Mouse (Mus musculus): ENCODE measurements around the gene Erf. TPM values are rescaled to one million over a fixed set of nuclear protein-coding genes. Genes with fewer than 3 reads are reported as not detected.

Erf gene
- polyA plus RNA-seq, 1 experiment from 2014 or later: 22.6 TPM

DNA sequence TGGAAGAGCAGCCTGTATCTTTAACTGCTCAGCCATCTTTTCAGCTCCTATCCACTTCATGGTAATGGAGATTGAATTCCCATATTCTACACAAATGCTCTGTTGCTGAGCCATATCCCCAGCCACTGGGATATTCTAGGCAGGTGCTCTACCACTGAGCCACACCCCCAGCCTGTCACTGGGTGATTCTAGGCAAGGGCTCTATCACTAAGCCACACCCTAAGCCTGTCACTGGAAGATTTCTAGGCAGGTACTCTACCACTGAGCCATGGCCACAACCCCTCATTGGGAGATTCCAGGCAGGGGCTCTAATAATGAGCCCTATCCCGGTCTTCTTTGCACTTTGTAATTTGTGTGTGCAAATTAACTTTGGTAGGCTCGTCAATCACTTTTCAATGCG is 55.4 kb downstream of the Erf start:
- Histone ChIP-seq H3K36me3 (replicated peaks; ENCODE audit: control insufficient read depth, insufficient read depth, low read depth, low read length) (no peaks in the 10 kb centered on the region), H3K27me3 (ENCODE audit: control insufficient read depth, insufficient read depth, low read length) (no peaks in the 10 kb centered on the region), H3K9ac (replicated peaks; ENCODE audit: low read length) (no peak overlapping the region), H3K9me3 (replicated peaks; ENCODE audit: control insufficient read depth, low read length) (no peaks in the 10 kb centered on the region), H3K4me3 (ENCODE audit: low read depth, low read length) (no peak overlapping the region), H3K27ac (replicated peaks; ENCODE audit: low read depth, low read length) (no peak overlapping the region), H3K4me1 (ENCODE audit: control insufficient read depth, insufficient read depth, low read length) (no peaks in the 10 kb centered on the region), H3K4me2 (ENCODE audit: low read depth, low read length) (no peak overlapping the region)
- WGBS: 72% methylated on average over 3 of the region's 3 CpGs
- ATAC-seq (replicated peaks; ENCODE audit: insufficient number of reproducible peaks, low FRiP score, low TSS enrichment, low read depth) (no peak), DNase-seq (ENCODE audit: low spot score) (no peak)

Small RNAs within 50 kb of the gene (microRNA-seq; reads per million reads assigned to microRNA genes)
- not detected for gene Mir7048 (ENCODE audit: borderline number of aligned reads)

Other genes starting within 250 kb of the Erf start
- 6.8 and 8.5 TPM in 2 replicates for gene Atp1a3, start 244.8 kb downstream of the Erf start, polyA plus RNA-seq (2014; fragmentation: Nextera tagmentation; extraction: Ambion mirVana)
- 5.7 and 7.5 TPM in 2 replicates for gene Grik5, start 178.4 kb downstream of the Erf start, polyA plus RNA-seq (2014; fragmentation: Nextera tagmentation; extraction: Ambion mirVana)
- gene Zfp574, start 178.2 kb downstream of the Erf start, polyA plus RNA-seq (2014; fragmentation: Nextera tagmentation; extraction: Ambion mirVana): 17.2 and 22.0 TPM in 2 replicates
- 4.2 and 9.8 TPM in 2 replicates for gene Pou2f2, start 71.0 kb downstream of the Erf start, polyA plus RNA-seq (2014; fragmentation: Nextera tagmentation; extraction: Ambion mirVana)
- 7.7 and 7.9 TPM in 2 replicates for gene Dedd2, start 30.1 kb downstream of the Erf start, polyA plus RNA-seq (2014; fragmentation: Nextera tagmentation; extraction: Ambion mirVana)
- 2.5 and 3.5 TPM in 2 replicates for gene Zfp526, start 29.3 kb downstream of the Erf start, polyA plus RNA-seq (2014; fragmentation: Nextera tagmentation; extraction: Ambion mirVana)
- 12.6 and 15.7 TPM in 2 replicates for gene Gsk3a, start 12.9 kb downstream of the Erf start, polyA plus RNA-seq (2014; fragmentation: Nextera tagmentation; extraction: Ambion mirVana)
- 26.6 and 27.0 TPM in 2 replicates for gene Cic, start 16.9 kb upstream of the Erf start, polyA plus RNA-seq (2014; fragmentation: Nextera tagmentation; extraction: Ambion mirVana)
- 287 and 312 TPM in 2 replicates for gene Pafah1b3, start 47.2 kb upstream of the Erf start, polyA plus RNA-seq (2014; fragmentation: Nextera tagmentation; extraction: Ambion mirVana)
- gene Prr19, start 50.6 kb upstream of the Erf start, polyA plus RNA-seq (2014; fragmentation: Nextera tagmentation; extraction: Ambion mirVana): 1.6 TPM in 2 replicates
- gene Tmem145, start 55.3 kb upstream of the Erf start, polyA plus RNA-seq (2014; fragmentation: Nextera tagmentation; extraction: Ambion mirVana): 0.91 and 1.3 TPM in 2 replicates
- 8.7 and 10.8 TPM in 2 replicates for gene Megf8, start 66.4 kb upstream of the Erf start, polyA plus RNA-seq (2014; fragmentation: Nextera tagmentation; extraction: Ambion mirVana)
- 0.60 TPM in 1 of 2 replicates, not detected in the other for gene Cnfn, start 119.0 kb upstream of the Erf start, polyA plus RNA-seq (2014; fragmentation: Nextera tagmentation; extraction: Ambion mirVana)
- 2.9 and 3.6 TPM in 2 replicates for gene Lipe, start 147.9 kb upstream of the Erf start, polyA plus RNA-seq (2014; fragmentation: Nextera tagmentation; extraction: Ambion mirVana)
- gene Cxcl17, start 162.1 kb upstream of the Erf start, polyA plus RNA-seq (2014; fragmentation: Nextera tagmentation; extraction: Ambion mirVana): not detected in 2 replicates
- 1.1 and 1.3 TPM in 2 replicates for gene Ceacam1, start 226.8 kb upstream of the Erf start, polyA plus RNA-seq (2014; fragmentation: Nextera tagmentation; extraction: Ambion mirVana)

Measured in embryonic facial prominence, embryonic 11.5 days (tissue).